Mouse (Mus musculus) ovary, postnatal 36 days (tissue): ENCODE measurements around the gene Srarp.
A peak's percentile ranks its signal among the peaks of the same experiment; 100 is the strongest.

Source experiments
- DNase-seq: peaks from one replicate; pipeline ENCODE4 v3.0.0; 2022; ENCODE audit warnings: low spot score, mixed read lengths

Gene Srarp

DNA sequence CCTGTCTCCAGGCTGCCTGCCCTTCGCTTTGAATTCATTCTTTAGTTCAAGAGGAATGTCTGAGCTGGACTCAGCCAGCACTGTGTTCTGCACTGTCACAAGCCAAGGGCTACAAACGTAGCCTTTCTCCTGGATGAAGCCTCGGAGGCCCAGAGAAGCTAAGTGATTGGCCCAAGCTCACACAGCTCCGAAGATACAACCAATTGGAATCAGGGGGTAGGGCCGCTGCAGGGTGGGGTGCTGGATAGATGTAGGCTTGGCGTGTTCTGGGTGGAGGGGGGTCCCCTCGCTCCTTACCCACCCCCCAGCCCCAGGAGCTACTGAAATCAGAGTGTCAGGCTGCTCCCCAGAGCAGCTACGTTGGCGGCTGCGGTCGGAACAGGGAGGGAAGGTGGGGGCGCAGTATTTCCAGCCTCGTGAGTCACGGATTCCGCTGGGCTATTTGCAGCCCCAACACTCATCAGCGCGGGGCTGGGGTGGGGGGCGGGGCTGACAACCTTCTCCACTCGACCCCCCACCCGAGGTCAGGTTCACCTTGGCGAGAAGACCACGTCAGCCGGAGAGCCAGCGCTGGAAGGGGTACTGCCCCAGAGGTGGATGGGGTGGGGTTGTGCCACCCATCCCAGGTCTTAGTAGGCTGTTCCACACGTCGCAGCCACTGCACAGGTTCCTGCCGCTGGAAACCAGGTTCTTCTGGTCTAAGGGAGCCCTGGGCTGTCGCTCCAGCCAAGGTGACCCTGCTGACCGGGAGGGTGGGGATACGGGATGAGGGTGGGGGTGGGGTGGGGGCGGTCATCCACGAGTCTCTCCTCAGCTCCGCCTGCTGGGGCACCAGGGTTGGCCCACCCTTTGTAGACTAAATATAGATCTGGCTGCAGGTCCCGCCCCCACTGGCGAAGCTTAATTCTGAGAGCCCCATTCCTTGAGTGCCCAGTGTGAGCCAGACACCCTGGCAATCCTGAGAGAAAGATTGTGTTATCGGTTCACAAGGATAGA lies 10.1 kb downstream of the Srarp start:
- no peak for DNase-seq

DNA sequence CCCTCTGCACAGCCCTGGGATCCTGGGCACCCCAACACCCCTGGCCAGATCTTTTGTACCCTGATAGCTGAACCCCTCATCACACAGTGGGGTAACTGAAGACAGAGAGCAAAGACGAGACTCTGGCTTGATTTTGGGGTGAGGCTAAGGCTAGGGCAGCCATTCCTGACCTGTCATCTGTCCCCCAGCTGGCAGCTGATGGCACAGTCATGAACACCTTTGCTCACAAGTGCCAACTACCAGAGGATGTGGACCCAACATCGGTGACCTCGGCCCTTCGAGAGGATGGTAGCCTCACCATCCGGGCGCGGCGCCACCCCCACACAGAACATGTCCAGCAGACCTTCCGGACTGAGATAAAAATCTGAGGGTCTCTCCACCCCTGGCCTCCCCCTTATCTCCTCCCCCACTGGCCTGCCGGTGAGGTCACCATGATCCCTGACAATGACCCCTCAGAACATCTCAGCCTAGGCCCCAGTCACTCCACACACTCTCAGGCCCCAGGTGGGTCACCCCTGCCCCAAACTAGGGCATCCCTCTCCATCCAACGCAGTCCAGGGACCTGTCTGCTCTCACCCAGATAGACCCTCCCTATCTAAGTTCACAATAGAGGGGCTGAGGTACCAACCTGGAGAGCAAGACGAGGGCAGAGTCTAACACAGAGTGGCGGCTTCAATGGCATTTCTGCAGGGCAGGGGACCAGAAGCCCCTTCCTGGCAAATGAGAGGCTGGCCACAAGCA lies 12.0 kb downstream of the Srarp start:
- DNase-seq = no peak

DNA sequence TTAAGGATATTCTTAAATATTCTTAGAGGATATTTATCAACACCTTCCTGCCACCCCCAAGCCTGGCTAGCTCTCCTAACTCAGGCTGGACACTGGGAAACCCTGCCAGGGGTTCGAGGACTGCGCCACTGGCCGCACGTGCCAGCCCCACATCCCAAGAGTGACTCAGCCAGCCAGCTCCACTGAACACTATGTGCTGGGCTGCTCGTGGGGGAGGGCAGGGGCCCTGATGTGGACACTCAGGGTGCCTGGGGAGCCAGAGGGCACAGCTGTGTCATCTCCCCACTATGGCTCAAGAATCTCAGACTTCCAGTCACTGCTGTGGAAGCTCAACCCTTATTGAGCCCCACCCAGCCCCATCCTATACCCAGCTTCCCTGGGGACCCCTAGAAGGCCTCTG lies 12.6 kb downstream of the Srarp start:
- no peak for DNase-seq

DNA sequence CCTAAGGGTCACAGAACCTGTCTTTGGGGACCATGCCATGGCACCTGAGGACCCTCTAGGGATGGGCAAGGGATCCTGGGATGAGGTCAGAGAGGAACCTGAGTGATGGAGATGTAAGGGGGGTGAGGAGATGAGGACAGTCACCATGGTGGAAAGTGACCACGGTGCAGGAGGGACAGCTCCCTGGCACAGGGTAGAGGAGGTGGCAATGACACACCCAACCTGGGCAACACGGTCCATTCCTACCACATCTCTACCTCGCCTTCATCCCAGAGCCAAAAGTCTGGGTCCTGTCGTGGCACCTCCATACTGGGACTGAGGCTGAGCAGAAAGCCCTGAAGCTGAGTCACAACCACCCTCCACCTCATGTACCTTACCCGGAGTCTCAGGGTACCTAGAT lies 13.1 kb downstream of the Srarp start:
- DNase-seq = no peak

DNA sequence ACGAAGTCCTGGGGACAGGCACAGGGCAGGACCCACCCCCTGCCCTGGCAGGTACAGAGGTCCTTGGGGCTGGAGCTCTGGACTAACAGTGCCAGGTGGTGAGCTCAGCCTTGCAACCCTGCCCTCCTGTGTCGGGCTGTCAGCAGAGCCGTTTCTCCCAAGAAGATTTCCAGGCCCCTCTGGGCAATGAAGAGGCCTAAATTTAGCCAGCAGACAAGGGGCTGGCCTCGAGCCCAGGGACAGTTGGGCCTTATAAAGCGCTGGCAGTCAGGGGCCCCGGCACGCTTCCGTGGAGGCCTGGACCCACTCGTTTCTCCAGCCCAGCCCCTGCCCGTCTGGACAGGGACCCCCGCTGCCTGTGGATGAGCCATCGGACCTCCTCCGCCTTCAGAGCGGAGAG lies 14.5 kb downstream of the Srarp start:
- peak; percentile 47 for DNase-seq

DNA sequence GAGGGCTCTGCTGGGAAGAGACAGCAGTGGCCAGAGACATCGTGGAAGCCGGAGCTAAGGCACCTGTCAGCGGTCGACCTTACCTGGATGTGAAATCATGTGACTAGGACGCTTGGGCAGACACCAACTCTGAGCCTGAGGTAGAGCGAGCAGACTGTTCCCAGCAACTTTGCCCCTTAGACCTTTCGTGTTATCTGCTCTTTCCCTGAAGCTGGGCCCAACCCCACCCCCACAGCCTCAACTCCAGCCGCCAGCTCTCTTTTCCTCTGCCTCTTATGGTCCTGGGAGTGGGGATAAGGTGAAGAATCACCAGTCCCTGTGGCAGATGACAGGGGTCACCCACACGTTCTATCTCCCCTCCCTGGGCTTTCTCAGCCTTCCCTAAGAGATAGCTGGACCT lies 15.0 kb downstream of the Srarp start:
- no peak for DNase-seq

DNA sequence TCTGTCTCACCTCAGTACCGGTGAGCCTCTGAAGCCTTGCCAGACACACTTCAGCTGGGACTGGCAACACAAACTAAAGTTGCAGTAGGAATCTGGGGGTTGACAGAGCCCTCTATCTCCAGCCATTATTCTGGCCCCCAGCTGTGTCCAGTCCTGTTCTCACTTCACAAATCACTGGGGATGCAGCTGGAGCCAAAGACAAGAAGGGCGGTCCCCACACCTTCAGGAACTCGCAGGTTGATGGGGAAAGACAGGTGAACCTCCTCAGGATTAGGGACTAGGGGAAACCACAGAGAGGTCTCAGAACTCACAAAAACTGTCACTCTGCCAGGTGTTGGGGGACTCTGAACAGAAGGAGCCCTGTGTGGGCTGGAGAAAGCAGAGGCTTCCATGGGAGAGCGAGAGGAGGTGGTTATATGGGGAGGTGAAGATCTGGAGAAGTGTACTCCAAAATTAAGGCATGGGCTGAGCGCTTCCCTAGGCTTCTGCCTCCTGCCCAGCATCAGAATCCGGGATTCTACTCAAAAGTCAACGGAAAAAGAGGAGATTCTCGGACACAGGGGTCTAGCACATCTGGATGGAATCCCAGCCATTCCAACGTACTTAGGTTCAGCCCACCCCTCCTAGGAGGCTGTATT lies 15.6 kb downstream of the Srarp start, which contains the start of gene Hspb7:
Gene Hspb7, plus strand, starts transcription at position 588 of the 638 bp plus-strand sequence.
- DNase-seq = no peak

DNA sequence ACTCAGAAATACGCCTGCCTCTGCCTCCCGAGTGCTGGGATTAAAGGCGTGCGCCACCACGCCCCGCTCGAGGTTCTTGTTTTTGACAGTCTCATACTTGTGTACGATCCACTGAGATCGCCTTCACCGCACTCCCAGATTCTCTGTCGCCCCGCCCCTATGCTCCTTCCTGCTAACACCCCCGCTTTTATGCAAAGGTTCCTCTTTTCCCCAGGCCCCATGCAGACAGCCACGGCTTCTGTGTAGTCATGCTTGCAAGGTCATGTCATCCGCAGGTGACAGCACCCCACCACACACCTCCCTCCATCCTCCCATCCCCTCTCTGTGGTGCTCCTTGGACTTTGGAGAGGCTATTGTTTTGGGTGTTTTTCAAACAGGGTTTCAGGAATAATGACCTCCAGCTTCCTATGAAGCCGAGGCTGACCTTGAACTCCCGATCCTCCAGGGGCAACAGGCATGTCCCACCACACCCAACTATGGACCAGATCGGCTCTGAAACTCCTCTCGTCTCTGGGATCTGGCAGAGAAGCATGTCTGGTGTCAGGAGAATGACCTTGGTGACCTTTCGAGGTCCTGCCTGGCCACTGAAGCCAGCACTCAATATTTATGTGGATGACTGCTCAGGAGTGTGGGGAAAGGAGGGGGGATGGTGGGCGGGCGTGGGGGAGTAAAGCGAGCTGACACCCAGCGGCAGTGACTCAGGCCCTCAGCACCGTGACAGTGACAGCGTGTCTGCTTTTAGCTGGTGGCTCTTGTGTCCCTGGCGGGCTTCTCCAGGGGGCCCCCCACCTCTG lies 16.3 kb downstream of the Srarp start:
- no peak for DNase-seq

DNA sequence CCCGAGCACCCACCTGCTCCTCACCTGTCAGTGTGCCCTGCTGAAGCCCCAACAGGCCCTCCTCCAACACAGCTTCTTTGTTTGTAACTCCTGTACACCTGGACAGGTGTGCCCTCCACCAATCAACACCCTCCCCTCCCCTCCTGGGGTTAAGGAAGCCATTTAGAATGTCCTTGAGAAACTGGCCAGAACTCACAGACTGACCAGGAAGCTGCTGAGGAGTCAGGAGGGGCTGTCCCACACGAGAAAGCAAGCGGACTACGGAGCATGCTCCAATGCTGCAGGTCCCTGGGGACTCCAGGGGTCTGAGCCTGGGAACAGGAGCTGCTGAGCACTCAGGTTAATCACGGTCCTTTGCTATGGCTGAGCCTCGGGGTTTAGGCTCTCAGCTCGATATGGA lies 20.0 kb downstream of the Srarp start, which contains the start of gene Clcnkb:
Gene Clcnkb, minus strand, starts transcription at position 91 of the 400 bp plus-strand sequence.
- no peak for DNase-seq

DNA sequence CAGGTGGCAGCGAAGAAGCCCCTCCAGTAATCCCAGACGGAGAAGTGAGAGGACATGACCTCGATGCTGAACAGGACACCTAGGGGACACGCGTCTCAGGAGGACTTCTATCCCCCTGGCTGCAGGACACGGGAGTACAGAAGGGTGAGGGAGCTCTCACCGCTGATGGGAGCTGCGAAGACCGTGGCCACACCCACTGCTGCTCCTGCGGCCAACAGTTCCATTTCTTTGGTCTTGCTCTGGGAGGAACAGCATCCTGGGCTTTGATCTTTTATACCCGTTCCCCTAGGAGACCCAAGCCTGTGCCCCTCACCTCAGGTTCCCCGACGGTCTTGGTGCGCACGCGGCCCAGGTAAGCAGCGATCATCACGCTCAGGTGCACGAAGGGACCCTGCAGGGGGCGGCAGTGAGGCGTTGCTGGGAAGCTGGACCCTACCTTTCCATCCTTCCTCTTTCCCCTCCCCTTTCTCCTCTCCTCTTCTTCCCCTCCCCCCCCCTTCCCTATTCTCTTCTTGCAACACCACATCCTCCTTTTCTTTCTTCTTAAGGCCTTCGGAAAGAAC lies 24.4 kb downstream of the Srarp start:
- DNase-seq = no peak

DNA sequence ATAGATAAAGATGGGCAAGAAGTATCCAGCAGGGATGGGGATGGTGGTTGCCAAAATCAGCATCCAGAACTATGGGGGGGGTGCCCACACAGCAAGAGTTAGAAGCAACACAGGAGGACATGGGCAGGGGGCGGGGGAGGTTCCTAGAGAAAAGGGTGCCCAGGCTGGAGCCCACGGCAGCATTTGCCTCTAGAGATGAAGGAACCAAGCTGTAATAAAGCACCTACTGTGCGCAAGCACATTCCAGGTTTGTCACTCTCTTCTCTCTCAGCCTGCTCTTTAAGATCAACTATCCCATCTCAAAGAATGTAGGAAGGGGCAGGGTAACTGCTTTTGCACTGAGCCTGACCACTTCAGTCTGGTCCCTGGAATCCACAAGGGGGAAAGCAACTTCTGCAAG lies 27.3 kb downstream of the Srarp start:
- DNase-seq = no peak

DNA sequence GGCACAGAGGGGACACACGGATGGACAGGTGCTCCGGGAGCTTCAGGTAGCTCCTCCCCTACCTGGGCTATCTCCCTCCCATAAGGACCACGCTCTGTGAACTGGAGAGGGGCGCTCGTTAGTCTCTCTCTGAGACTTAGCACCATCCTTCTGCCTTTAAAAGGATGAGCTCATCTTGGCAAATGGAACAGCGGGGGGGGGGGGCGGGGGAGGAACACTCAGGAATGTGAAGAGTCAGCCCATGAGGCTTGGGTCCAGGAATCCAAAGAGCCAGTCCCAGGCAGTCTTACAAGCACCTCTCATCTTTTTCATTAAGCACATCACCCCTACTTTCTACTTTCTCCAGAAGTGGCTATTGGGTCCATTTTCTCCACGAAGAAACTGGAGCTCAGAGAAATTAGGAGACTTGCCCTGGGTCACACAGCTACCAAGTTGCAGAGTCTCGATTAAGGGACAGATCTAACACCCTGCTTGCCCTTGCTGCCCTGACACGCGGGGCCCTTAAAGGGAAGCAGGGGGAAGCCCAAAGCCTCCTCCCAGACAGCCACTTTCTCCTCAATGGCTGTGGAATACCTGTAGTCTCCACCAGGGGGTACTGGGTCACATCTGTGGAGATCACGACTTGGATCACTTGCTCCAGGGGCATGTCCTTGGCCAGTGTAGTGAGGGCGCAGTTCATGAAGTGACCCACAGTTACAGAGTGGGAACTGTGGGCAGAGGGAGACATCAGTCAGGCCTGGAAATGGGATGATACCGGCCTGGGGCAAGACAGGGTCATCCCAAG lies 29.2 kb downstream of the Srarp start:
- DNase-seq = peak; percentile 36

DNA sequence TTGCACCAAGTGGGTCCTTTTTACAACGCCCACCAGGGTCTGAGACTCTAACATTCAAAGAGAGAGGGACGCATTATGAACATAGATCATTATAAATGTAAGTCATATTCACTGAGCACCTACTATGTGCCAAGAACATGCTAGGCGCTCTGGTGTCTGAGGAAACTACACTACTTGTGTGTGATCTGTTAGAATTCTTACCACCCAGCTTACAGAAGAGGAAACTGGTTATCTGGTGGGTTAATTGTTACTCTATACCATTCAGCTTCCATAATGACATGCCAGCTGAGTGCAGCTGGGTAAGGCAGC lies 30.6 kb downstream of the Srarp start:
- no peak for DNase-seq

DNA sequence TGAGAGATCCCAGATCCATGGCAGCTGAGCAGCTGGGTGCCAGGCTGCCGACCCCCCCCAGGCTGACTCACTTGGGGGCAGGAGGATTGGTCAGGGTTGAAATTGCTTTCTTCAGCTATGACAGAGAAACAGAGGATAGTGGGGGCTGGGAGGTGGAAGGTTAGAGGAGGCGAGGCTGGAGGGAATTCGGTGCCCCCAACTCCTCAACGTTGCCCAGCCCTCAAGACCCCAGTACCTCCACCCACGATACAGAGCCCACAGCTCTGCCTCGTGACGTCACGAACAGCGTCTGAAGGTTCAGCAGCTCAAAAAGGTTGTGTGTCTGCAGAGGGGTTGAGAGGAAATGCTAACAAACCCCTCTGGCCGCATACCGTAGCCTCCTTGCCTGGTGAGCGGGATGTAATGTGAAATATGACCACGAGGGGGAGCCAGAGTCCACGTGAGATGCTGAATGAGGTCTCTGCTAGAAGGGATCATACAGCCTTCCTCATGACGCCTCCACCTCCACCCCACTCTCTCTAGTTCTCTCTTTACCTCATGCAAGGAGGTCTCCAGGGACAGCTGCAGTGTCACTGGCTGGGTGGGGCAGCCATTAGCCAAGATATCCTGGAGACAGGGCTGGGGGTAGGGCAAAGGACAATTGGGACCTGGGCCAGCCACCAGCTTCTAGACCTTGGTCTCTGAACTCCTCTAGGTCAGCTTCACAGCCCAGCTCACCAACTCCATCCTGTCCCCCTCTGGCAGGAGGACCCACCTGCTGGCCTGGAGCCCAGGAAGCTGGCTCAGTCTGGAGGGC lies 31.2 kb downstream of the Srarp start:
- peak; percentile 82 for DNase-seq

DNA sequence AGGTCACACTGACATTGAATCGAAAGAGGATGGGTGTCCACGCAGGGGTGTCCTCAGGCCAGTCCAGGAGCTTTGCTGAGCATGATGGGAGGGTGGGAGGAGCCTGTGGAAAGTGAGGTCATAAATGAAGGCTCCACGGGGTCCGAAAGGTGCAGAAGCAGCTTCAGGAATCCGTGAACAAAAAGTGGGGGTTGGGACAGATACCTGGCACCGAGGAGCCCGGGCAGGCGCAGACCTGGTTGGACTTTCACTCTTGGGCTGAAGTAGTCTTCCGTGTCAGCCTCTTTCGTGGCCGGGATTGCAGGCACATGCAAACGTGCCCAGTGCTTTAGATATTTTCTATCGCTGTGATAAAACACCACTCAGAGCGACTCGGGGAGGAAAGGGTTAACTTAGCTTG lies 35.7 kb downstream of the Srarp start:
- DNase-seq = no peak

DNA sequence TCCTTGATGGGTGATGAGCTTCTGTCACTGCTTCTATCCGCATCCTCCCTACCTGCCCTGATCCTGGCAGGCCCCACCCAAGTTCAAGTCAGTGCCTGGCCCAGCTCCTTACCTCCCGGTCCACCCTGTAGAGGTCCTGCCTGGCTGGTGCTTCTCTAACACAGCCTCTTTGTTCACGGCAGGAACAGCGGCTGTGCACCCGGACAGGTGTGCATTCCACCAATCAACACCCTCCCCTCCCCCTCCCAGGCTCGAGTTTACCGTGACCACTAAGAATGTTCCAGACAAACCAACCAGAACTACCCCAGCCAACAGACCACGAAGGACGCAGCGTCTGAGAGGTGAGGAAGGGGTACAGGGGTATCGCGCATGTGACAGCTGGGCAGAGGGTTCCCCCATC lies 37.4 kb downstream of the Srarp start, which contains the start of gene Clcnka:
Gene Clcnka, minus strand, starts transcription at position 180 of the 400 bp plus-strand sequence.
- no peak for DNase-seq

DNA sequence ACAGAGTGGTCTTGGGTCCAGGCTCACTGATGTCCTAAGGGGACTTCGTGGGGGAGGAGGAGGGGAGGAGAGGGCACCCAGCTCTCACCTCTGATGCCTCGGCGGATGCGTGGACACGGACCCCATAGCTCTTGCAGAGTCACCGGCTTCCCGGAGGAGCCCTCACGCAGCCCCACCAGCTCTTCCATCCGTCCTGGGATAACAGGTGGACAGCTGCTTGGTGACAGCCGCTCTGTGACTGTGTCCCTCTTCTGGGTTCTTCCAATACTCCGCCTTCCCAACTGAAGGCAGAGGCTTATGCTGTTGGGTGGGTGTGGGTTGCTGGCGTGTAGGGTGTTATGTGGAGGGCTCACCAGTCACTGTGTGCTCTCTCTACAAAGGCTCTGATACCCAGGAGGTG lies 38.0 kb downstream of the Srarp start:
- DNase-seq = no peak

DNA sequence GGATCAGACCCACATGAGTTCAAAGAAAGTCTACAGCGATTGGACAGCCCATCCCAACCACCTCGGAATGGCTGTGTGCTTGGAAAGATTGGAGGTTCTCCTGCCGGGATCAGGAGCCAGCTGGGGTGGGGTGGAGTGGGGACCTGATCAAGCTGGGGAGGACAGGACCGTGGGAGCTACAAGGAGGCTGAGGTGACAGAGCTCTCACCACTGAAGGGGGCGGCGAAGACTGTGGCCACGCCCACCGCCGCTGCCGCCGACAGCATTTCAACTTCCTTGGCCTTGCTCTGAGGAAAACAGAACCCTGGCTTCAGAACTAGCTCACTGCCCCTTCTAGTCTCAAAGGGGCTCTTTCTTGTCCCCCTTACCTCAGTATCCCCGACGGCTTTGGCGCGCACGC lies 41.2 kb downstream of the Srarp start:
- DNase-seq = no peak

DNA sequence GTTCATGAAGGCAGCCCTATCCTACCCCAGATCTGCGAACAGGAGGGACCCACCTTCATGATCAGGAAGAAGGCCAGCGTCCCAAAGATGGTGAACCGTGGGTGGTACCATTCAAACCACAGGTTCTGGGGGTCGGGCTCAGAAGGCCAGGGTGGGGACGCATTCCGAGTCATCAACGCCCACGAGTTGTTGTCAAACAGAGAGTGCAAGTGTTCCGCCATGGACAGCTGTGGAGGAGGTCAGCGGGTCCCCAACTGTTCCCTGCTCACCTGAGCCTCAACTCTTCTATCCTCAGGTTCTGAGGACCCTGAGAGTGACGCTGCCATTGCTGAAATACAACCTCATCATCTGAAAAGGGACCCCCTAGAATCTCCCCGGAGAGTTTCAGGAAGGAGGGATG lies 44.6 kb downstream of the Srarp start:
- DNase-seq = no peak
